Mouse (Mus musculus) megakaryocyte progenitor cell, adult 5-6 weeks (primary cell): Measurements from ENCODE around the gene Btn1a1. TPM values are rescaled to one million over a fixed set of nuclear protein-coding genes. Genes with fewer than 3 reads are reported as not detected.

ENCODE experiments used
- ATAC-seq: replicated peaks from 2 replicates; pipeline ENCODE4 v1.8.0; 2016; ENCODE audit warnings: mild to moderate bottlenecking, moderate TSS enrichment, inconsistent platforms; ENCODE audit not compliant: poor library complexity
- total RNA-seq, 2 experiments: library from RNA; stranded (forward) in 1 of 2; stranded (reverse) in 1 of 2; fragments of 157-497, 149-512 nt in 1 of 2; fragments of 200-1000 nt in 1 of 2; gene quantifications; 2 replicates each; pipeline versions ENCODE4 v1.2.3 to v1.2.4; 2015 to 2017

The Btn1a1 gene
- total RNA-seq, 2 experiments from 2014 or later: not detected

- no peak for ATAC-seq
These were observed 20.5 kb downstream of the Btn1a1 start for GRCm38 (mm10) chr13:23445156-23445555.

- ATAC-seq: no peak
These were observed 21.2 kb downstream of the Btn1a1 start for GRCm38 (mm10) chr13:23444451-23444850.

- no peak for ATAC-seq
These were observed 25.8 kb downstream of the Btn1a1 start for GRCm38 (mm10) chr13:23439901-23440300.

GRCm38 (mm10) chr13:23438521-23438920, 27.2 kb downstream of the Btn1a1 start:
- peak; percentile 42 for ATAC-seq

GRCm38 (mm10) chr13:23437908-23438307, 27.8 kb downstream of the Btn1a1 start:
- peak; percentile 60 for ATAC-seq

GRCm38 (mm10) chr13:23436861-23437822, 28.6 kb downstream of the Btn1a1 start:
- ATAC-seq: peak; percentile 3

- ATAC-seq: 0 out of 2 replicates have a peak, but pooled peaks have one; percentile 12
These were observed 29.5 kb downstream of the Btn1a1 start for GRCm38 (mm10) chr13:23436231-23436661.

- no peak for ATAC-seq
These were observed 30.0 kb downstream of the Btn1a1 start for GRCm38 (mm10) chr13:23435676-23436075.

- ATAC-seq: no peak
These were observed 30.5 kb downstream of the Btn1a1 start for GRCm38 (mm10) chr13:23435241-23435640.

GRCm38 (mm10) chr13:23434426-23434825, 31.3 kb downstream of the Btn1a1 start:
- no peak for ATAC-seq

- ATAC-seq: no peak
These were observed 31.9 kb downstream of the Btn1a1 start for GRCm38 (mm10) chr13:23433801-23434200.

- no peak for ATAC-seq
These were observed 32.5 kb downstream of the Btn1a1 start for GRCm38 (mm10) chr13:23433206-23433605.

- ATAC-seq: peak; percentile 74
These were observed 33.0 kb downstream of the Btn1a1 start for GRCm38 (mm10) chr13:23432562-23433201.

- peak; percentile 50 for ATAC-seq
These were observed 34.3 kb downstream of the Btn1a1 start for GRCm38 (mm10) chr13:23431351-23431771.

- ATAC-seq: peak; percentile 35
These were observed 35.0 kb downstream of the Btn1a1 start for GRCm38 (mm10) chr13:23430734-23431133.

- no peak for ATAC-seq
These were observed 35.8 kb downstream of the Btn1a1 start for GRCm38 (mm10) chr13:23429771-23430380.

- no peak for ATAC-seq
These were observed 37.3 kb downstream of the Btn1a1 start for GRCm38 (mm10) chr13:23428166-23428993.

GRCm38 (mm10) chr13:23427401-23427910, 38.2 kb downstream of the Btn1a1 start:
- no peak for ATAC-seq

- peak; percentile 10; the same call in 1 of the 2 replicates for ATAC-seq
These were observed 38.8 kb downstream of the Btn1a1 start for GRCm38 (mm10) chr13:23426922-23427321.

- ATAC-seq: no peak
These were observed 39.4 kb downstream of the Btn1a1 start for GRCm38 (mm10) chr13:23426335-23426734.
